9 mouse cellular contexts compared by ENCODE assay signal in the genomic region with DNA sequence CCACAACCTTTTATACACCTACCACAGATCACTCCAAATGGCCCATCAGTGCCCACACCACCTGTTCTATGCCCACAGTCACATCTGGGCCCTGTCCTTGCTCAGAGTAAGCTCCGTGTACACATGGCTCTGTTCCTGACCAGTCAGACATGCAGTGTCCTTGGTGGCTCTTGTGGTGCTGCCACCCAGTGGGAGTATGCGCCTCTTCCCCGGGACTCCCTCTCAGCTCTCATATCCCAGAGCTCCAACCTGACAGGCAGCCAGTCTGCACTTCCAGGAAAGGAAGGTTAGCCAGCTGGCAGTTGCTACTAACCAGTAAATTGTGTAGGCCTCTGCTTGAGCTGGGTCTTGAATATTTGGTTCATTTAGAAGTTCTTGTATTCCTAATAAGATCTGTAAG. TPM values are rescaled to one million over a fixed set of nuclear protein-coding genes. Genes with fewer than 3 reads are reported as not detected.
DNase-seq lines count a peak whose midpoint lies in the region; ATAC-seq and TF ChIP-seq lines count a peak whose summit lies in the region.
"Had no signal": no experiment of that assay in that cellular context is flagged by ENCODE, and none has a peak within 500 bp of the region (broad histone marks: within the 10 kb centered on the region; RNA-seq: fewer than 3 reads in every experiment).

No protein-coding gene starts in this region.

- peak; percentile 21; the same call in 1 of the 2 replicates for TF ChIP-seq CTCF in embryonic fibroblast, embryonic 13.5 days (IDR thresholded peaks at IDR 0.05; ENCODE audit: borderline replicate concordance, insufficient read depth, low read length)

- no peak overlapping the region for H3K4me3 ChIP-seq in embryonic fibroblast, embryonic 13.5 days (ENCODE audit: insufficient read depth, low read length)
- H3K4me3 ChIP-seq: limb, embryonic 15.5 days had no signal

- no peak overlapping the region for H3K27ac ChIP-seq in embryonic fibroblast, embryonic 13.5 days (ENCODE audit: insufficient read depth, low read length)
- H3K27ac ChIP-seq: limb, embryonic 15.5 days had no signal

- DNase-seq in cerebellum, adult 9-11 months: peak; percentile 32
- DNase-seq in cerebellum, postnatal 4 days (ENCODE audit: low spot score in 2 of 2): no peak
- peak; percentile 42 for DNase-seq in lung, postnatal 10 days
- no peak for DNase-seq in lung, postnatal 25 days (ENCODE audit: low spot score)
- DNase-seq in layer of hippocampus, adult 9-11 months: peak; percentile 37
- DNase-seq in spleen, adult 18-20 months: no peak

- ATAC-seq in activated CD4-positive, CD25-positive, alpha-beta regulatory T cell, adult 4 months: no peak

- TF ChIP-seq POLR2A in embryonic fibroblast, embryonic 13.5 days (IDR thresholded peaks at IDR 0.05; ENCODE audit: low read depth, low read length): no peak

- no peaks in the 10 kb centered on the region for H3K4me1 ChIP-seq in embryonic fibroblast, embryonic 13.5 days (ENCODE audit: control insufficient read depth, insufficient read depth, low read length)

RNA-seq across cellular contexts. Expression of a gene that starts 8.3 kb away (rescaled TPM):
- polyA plus RNA-seq in embryonic fibroblast, embryonic 13.5 days (2011; ENCODE audit: insufficient read length, low read depth, missing spikeins): not detected in 2 replicates
- 1 to 10 TPM; 1.4 to 8.5 TPM for polyA plus RNA-seq in activated CD4-positive, CD25-positive, alpha-beta regulatory T cell, adult 4 months (2017; shearing (Covaris generic))

RNA-seq across cellular contexts. Expression of a gene that starts 10.0 kb away (rescaled TPM):
- 296 and 315 TPM in 2 replicates for polyA plus RNA-seq in embryonic fibroblast, embryonic 13.5 days (2011; ENCODE audit: insufficient read length, low read depth, missing spikeins)
- 100 to 1,000 TPM; 368 to 405 TPM for polyA plus RNA-seq in activated CD4-positive, CD25-positive, alpha-beta regulatory T cell, adult 4 months (2017; shearing (Covaris generic))

RNA-seq across cellular contexts. Expression of a gene that starts 24.5 kb away (rescaled TPM):
- polyA plus RNA-seq in embryonic fibroblast, embryonic 13.5 days (2011; ENCODE audit: insufficient read length, low read depth, missing spikeins): 17.9 and 19.8 TPM in 2 replicates
- polyA plus RNA-seq in activated CD4-positive, CD25-positive, alpha-beta regulatory T cell, adult 4 months (2017; shearing (Covaris generic)): 10 to 100 TPM; 27.7 to 32.1 TPM

RNA-seq across cellular contexts. Expression of a gene that starts 24.5 kb away (rescaled TPM):
- 13.9 and 16.1 TPM in 2 replicates for polyA plus RNA-seq in embryonic fibroblast, embryonic 13.5 days (2011; ENCODE audit: insufficient read length, low read depth, missing spikeins)
- polyA plus RNA-seq in activated CD4-positive, CD25-positive, alpha-beta regulatory T cell, adult 4 months (2017; shearing (Covaris generic)): 10 to 100 TPM; 44.3 to 57.7 TPM

RNA-seq across cellular contexts. Expression of a gene that starts 33.7 kb away (rescaled TPM):
- polyA plus RNA-seq in embryonic fibroblast, embryonic 13.5 days (2011; ENCODE audit: insufficient read length, low read depth, missing spikeins): not detected in 2 replicates
- not detected for polyA plus RNA-seq in activated CD4-positive, CD25-positive, alpha-beta regulatory T cell, adult 4 months (2017; shearing (Covaris generic))

Comparison
In these comparisons a context has a peak if more than half of its experiments do, and no peak if none do; other contexts are left out.
1. DNase-seq: peak in cerebellum, adult 9-11 months (single experiment), lung, postnatal 10 days (single experiment) and layer of hippocampus, adult 9-11 months (single experiment); none in cerebellum, postnatal 4 days (0 of 2), lung, postnatal 25 days (single experiment) and spleen, adult 18-20 months (0 of 2).